Mouse (Mus musculus) ZHBTc4 (cell line): Measurements from ENCODE around the gene Gm11127.
"Not testable (repeated sequence)": the region's sequence is repeated elsewhere in the genome, so short reads cannot be mapped to it uniquely, and the experiment has no call there.

ENCODE experiments used
- DNase-seq: peaks from one replicate; pipeline ENCODE4 v3.0.0-alpha.2; 2011; ENCODE audit warnings: low read depth, low spot score

Gene Gm11127

GRCm38 (mm10) chr17:36031583-36032331, 26.4 kb downstream of the Gm11127 start:
- DNase-seq = peak; percentile 36

- DNase-seq = not testable (repeated sequence)
Measured at GRCm38 (mm10) chr17:36030703-36031582, 27.2 kb downstream of the Gm11127 start.

- DNase-seq = peak; percentile 45
Measured at GRCm38 (mm10) chr17:36030046-36030702, 28.0 kb downstream of the Gm11127 start.

- no peak for DNase-seq
Measured at GRCm38 (mm10) chr17:36028879-36029619, 29.1 kb downstream of the Gm11127 start.

GRCm38 (mm10) chr17:36027663-36028062, 30.5 kb downstream of the Gm11127 start:
- DNase-seq = no peak

GRCm38 (mm10) chr17:36025901-36026300, 32.3 kb downstream of the Gm11127 start:
- DNase-seq = no peak

GRCm38 (mm10) chr17:36025197-36025596, 33.0 kb downstream of the Gm11127 start:
- DNase-seq = peak; percentile 57

GRCm38 (mm10) chr17:36023710-36024654, 34.2 kb downstream of the Gm11127 start:
- DNase-seq = no peak

- no peak for DNase-seq
Measured at GRCm38 (mm10) chr17:36022922-36023321, 35.2 kb downstream of the Gm11127 start.

- DNase-seq = no peak
Measured at GRCm38 (mm10) chr17:36022098-36022497, 36.1 kb downstream of the Gm11127 start.

GRCm38 (mm10) chr17:36021309-36021708, 36.9 kb downstream of the Gm11127 start:
- no peak for DNase-seq

GRCm38 (mm10) chr17:36020191-36021073, 37.7 kb downstream of the Gm11127 start, which contains the start of gene H2-T24:
H2-T24 (minus strand) TSS chr17:36020560.
- DNase-seq = peak; percentile 93

- DNase-seq = no peak
Measured at GRCm38 (mm10) chr17:36019519-36019918, 38.7 kb downstream of the Gm11127 start.

GRCm38 (mm10) chr17:36018979-36019378, 39.2 kb downstream of the Gm11127 start:
- DNase-seq = no peak

GRCm38 (mm10) chr17:36017046-36017445, 41.1 kb downstream of the Gm11127 start:
- no peak for DNase-seq

- DNase-seq = no peak
Measured at GRCm38 (mm10) chr17:36014977-36015376, 43.2 kb downstream of the Gm11127 start.
